Mouse (Mus musculus) retina, embryonic 14.5 days (tissue): Measurements from ENCODE around the gene Olfr832.
"Not testable (repeated sequence)": the region's sequence is repeated elsewhere in the genome, so short reads cannot be mapped to it uniquely, and the experiment has no call there.

Experiments
- DNase-seq: peaks from one replicate; pipeline ENCODE4 v3.0.0-alpha.2; 2015; ENCODE audit warnings: low spot score

Gene Olfr832

DNA sequence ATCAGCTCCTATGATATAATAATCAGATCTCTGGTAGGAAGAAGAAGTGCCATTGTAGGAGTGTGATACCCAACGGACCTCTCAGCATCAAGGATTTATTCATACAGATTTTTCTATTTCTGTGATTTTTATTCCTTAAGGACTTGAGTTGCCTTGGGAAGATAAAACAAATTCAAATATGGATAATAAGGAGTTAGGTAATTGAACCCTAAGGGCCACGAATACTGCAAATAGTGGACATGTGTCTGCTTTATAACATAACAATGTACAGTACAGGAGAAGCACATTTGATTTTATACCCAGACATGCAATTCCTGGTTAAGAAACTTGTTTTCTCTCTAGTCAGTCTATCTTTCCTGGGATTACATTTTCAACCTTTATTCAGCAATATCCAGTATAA, at the start of gene Olfr832:
Gene Olfr832 (plus strand): TSS at position 301 of the 400 bp plus-strand sequence.
- DNase-seq = not testable (repeated sequence)

DNA sequence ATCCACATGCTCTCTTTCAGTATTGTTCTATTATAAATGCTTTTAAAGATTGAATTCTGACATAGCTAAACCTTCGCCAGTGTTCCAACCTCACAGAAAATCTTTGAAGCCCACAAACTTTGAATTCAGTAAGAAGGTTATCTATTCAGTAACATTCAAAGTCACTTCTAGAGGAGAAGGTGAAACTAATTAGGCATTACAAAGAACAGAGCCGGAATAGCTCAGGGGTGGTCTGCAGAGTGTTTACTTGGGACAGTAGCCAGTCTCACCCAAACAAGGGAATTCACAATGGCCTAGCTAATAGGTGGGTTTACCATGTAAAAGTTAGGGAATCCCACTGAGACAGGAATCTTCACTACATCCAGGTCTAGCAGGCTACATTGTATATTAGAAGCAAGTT, 29.2 kb upstream of the Olfr832 start:
- DNase-seq = not testable (repeated sequence)

DNA sequence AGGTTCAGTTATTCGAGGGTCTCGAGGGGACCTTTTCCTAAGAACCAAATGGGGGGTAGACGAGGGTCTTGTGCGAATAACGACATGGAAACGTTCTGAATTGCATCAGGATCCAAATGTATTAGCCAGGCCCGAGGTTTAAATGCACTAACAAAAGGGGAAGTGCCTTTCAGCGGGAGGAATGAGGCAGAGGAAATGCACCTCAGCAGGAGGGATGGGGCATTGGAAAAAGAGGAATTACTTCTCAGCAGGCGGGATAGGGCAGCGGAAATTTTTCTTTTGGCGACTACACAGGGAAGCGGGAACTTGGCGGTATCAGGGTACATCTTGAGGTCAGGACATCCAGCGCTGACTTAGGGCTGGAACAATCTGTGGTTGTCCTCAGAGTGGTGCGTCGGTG, 9.0 kb upstream of the Olfr832 start:
- DNase-seq = not testable (repeated sequence)

DNA sequence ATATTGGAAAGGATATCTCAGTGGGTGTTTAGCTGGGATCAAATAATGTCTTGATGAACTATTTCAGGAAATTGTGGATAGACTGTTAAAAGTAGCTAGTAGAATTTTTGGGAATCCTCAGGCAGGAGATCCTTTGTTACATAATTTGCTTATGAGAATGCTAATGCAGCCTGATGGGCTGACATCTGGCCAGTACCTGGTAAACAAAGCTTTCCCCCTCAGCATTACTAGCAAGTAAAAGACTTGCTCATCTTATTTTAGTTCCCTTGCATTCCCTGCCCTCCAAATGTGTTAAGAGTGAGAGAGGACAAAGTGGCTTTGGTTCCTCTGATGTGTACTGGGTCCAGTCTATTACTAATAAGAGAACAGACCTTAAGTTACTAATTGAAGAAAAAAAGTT, 25.1 kb downstream of the Olfr832 start:
- no peak for DNase-seq

DNA sequence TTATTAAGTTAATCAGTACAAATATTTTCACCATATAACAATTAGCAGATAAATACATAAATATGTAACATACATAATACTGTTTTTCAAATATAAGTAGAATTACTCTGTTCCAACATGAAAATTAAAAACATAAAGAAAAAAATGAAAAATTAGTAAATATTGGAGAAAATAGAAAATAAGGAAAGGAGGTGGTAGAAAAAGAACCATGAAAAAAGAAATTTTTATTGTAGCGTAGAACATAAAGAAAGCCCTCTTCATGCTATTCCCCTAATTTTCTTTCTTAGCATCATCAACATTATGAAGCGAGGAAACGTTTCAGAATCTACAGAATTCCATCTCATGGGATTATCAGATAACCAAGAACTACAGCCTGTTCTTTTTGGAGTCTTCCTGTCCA, 50.8 kb downstream of the Olfr832 start, which contains the start of gene Olfr834:
Gene Olfr834 (plus strand): TSS at position 301 of the 400 bp plus-strand sequence.
- DNase-seq = no peak
